Mouse (Mus musculus) heart, adult 2 months (tissue): ENCODE measurements around the gene Car1. TPM values are rescaled to one million over a fixed set of nuclear protein-coding genes. Genes with fewer than 3 reads are reported as not detected.
"Not testable (repeated sequence)": the region's sequence is repeated elsewhere in the genome, so short reads cannot be mapped to it uniquely, and the experiment has no call there.

Experiments used
- DNase-seq, 2 experiments: peaks; one replicate each; pipeline ENCODE4 v3.0.0; 2021
- H3K27ac ChIP-seq: fragments of 200-600 bp; 2 replicates; pipeline ENCODE4 v1.8.1; 2022
- H3K27me3 ChIP-seq: fragments of 200-500 bp; 2 replicates; pipeline ENCODE4 v1.6.1; 2012; ENCODE audit warnings: mild to moderate bottlenecking, low read length, inconsistent platforms, mixed read lengths; ENCODE audit not compliant: control insufficient read depth, insufficient read depth
- H3K36me3 ChIP-seq: fragments of 200-500 bp; 2 replicates; pipeline ENCODE4 v1.6.1; 2012; ENCODE audit warnings: low read length, inconsistent platforms; ENCODE audit not compliant: control insufficient read depth, insufficient read depth
- H3K4me1 ChIP-seq: fragments of 200-500 bp; 2 replicates; pipeline ENCODE4 v1.6.1; 2011; ENCODE audit warnings: low read length; ENCODE audit not compliant: control insufficient read depth, insufficient read depth
- H3K4me3 ChIP-seq: fragments of 200-600 bp; 2 replicates; pipeline ENCODE4 v1.8.1; 2022
- H3K79me2 ChIP-seq: fragments of 200-500 bp; replicated peaks from 2 replicates; pipeline ENCODE4 v1.6.1; 2012; ENCODE audit warnings: mild to moderate bottlenecking, inconsistent platforms, low read length, moderate library complexity, mixed read lengths; ENCODE audit not compliant: control insufficient read depth, insufficient read depth
- H3K9ac ChIP-seq: fragments of 200-500 bp; 2 replicates; pipeline ENCODE4 v1.6.1; 2012; ENCODE audit warnings: low read depth, mild to moderate bottlenecking, control low read depth, inconsistent platforms, low read length, mixed read lengths
- CTCF ChIP-seq: fragments of 200-600 bp; IDR thresholded peaks from 2 replicates; pipeline ENCODE4 v1.8.1; 2022; ENCODE audit warnings: antibody characterized with exemption, mild to moderate bottlenecking, moderate library complexity
- EP300 ChIP-seq: fragments of 200-500 bp; IDR thresholded peaks from 2 replicates; pipeline ENCODE4 v1.6.1; 2011; ENCODE audit warnings: low read depth, low read length, control low read depth; ENCODE audit not compliant: insufficient read depth
- POLR2A ChIP-seq: fragments of 200-500 bp; IDR thresholded peaks from 2 replicates; pipeline ENCODE4 v1.6.1; 2011; ENCODE audit warnings: mild to moderate bottlenecking, low read depth, low read length, control low read depth; ENCODE audit not compliant: insufficient read depth
- WGBS: fragments of 180-500 bp; shearing (Covaris S2); methylation state at CpG from one replicate; pipeline ENCODE4 v1.1.7; 2018; 5-methylcytosine and 5-hydroxymethylcytosine counted together
- intact Hi-C: fragments of 180-260 bp; cut with DNase I; formaldehyde crosslinking; loops from one replicate; pipeline ENCODE4 v1.15.1; 2025
- polyA plus RNA-seq: library from polyadenylated mRNA; depleted of rRNA; stranded (reverse); fragments of >200 nt; gene quantifications from 2 replicates; pipeline ENCODE4 v1.2.3, GENCODE M21; 2012; rRNA removed
- total RNA-seq, 2 experiments: library from RNA; stranded (reverse); gene quantifications; 2 replicates each; pipeline ENCODE4 v1.2.3; 2021

Gene Car1
- total and polyA plus RNA-seq, 3 experiments, result 0.23 TPM; not detected in 2

DNA sequence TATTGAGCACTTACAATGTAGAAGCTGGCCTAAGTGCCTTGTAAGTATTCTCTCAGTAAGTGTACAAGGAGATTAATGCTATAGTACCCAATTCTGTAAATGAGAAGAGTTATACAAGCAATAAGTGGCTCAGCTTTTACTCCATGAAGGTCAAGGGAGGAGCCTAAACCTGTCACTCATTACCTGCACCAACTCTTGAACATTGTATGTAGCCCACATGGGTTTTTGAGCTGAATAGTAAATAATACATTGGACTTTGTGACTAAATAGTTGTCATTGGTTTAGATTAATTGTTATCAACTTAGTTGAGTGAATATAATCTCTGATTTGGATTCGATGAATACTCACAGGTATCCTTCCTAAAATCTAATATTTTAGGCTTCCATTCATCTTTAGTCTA is 35.7 kb downstream of the Car1 start:
- not testable (repeated sequence) for H3K79me2 ChIP-seq, H3K9ac ChIP-seq, H3K4me3 ChIP-seq, H3K4me1 ChIP-seq, H3K27me3 ChIP-seq, DNase-seq, H3K27ac ChIP-seq, H3K36me3 ChIP-seq
- intact Hi-C loops, result loop anchor here (5.0 kb wide), 1 partner anchor 45 kb away; no protein-coding TSS in a partner anchor
- 86% methylated on average over 1 of the region's 1 CpGs for WGBS

DNA sequence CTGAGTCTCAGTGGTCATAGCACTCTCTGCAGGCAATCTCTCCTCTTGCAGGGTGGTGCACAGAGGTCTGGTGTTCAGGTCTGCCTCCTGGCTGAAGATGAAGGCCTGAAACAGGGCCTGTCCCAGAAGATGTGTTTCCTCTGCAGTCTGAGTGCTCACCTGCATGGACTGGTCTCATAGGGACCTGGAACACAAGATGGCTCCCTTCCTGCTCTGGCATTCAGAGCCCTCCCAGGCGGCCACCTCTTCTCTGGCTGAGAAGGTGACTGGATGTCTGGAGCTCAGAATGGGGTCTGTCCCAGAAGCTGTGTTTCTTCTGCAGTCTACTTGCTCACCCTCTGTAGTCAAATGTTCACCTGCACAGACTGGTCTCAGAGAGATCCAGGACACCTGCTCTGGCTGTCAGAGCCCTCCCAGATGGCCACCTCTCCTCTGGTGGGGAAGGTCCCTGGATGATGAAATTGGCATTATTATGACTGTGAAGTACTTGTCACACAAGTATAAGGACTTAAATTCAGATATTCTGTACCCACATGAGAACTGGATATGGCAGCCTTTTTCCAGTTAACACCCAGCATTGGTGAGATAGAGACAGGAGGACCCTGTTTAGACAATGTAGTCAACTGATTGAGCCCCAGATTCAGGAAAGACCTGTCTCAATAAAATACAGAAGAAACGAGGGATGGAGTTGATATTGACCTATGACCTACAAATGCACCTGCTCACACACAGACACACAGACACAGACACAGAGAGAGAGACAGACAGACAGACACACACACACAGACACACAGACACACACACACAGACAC is 43.2 kb downstream of the Car1 start:
- no peak overlapping the region for H3K4me3 ChIP-seq
- no peak for DNase-seq
- H3K9ac ChIP-seq, result no peak overlapping the region
- 51% methylated on average over 2 of the region's 2 CpGs for WGBS
- intact Hi-C loops, result no loop called here
- TF ChIP-seq EP300 (no peak), POLR2A (no peak), CTCF (no peak)
- no peak overlapping the region for H3K27ac ChIP-seq
- H3K4me1 ChIP-seq, result no peaks in the 10 kb centered on the region
- H3K79me2 ChIP-seq, result no peaks in the 10 kb centered on the region
- H3K27me3 ChIP-seq, result no peaks in the 10 kb centered on the region
- no peaks in the 10 kb centered on the region for H3K36me3 ChIP-seq

DNA sequence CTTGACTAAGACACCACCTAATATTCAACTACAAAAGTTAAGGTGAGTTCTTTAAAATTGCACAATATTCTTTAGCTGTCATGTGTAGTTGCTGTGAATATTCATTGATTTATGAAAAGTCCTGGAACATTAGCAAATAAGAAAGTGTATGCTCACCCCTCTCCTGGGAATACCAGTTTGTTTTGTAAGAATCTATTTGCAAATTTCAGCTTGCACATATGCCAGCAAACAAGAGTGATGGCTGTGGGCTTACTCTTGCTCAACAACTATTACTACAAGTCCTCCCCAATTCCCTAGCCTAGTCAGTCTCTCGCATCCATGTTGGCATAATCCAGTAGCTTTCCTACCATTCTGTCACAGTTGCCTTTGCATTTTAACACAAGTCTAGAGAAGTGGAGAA is 52.5 kb downstream of the Car1 start:
- Histone ChIP-seq H3K4me1 (no peaks in the 10 kb centered on the region), H3K27ac (no peak overlapping the region), H3K36me3 (no peaks in the 10 kb centered on the region), H3K27me3 (no peaks in the 10 kb centered on the region), H3K79me2 (no peaks in the 10 kb centered on the region), H3K4me3 (no peak overlapping the region), H3K9ac (no peak overlapping the region)
- DNase-seq, result no peak
- TF ChIP-seq EP300, result no peak
- intact Hi-C loops, result no loop called here
- WGBS, result 80% methylated on average over 1 of the region's 1 CpGs

DNA sequence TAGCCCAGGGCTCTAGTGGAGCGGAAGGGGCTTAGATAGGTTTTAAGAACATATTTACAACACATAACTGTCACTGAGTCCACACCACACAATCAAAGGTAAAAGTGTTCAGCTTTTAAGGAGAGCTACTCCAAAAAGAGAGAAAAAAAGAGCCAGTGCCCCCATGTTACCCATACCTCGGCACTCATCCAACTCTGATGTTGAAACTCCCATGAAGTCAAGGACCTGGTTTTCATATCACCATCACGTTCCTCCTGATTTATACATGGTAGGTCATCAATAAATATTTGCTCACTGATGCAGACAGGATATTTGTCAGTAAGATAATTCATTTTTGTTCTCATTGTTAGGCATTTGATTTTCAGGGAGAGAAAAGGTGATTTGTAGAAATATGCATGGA is 62.1 kb downstream of the Car1 start:
- no peaks in the 10 kb centered on the region for H3K27me3 ChIP-seq
- intact Hi-C loops, result no loop called here
- H3K4me1 ChIP-seq, result no peaks in the 10 kb centered on the region
- H3K9ac ChIP-seq, result no peak overlapping the region
- H3K36me3 ChIP-seq, result no peaks in the 10 kb centered on the region
- 73% methylated on average over 3 of the region's 3 CpGs for WGBS
- H3K27ac ChIP-seq, result no peak overlapping the region
- H3K79me2 ChIP-seq, result no peaks in the 10 kb centered on the region
- TF ChIP-seq POLR2A (no peak), CTCF (no peak), EP300 (no peak)
- DNase-seq, result no peak
- H3K4me3 ChIP-seq, result no peak overlapping the region

DNA sequence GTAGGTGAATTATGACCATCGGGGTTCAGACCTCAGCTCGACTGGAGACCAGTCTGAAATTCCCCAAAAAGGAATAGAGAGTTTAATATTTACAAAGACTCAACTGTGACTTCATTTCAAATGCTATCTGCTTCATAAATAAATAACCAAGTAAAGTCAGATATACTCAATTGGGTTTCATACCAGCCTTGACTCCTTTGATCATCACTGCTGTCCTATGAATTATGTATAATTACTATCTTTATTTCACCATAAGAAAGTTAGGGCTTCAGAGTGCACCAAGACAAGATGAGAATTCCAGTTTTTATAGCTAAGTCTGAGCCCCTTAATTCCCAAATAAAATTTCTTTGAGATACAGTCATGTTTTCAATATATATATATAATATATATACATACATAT is 69.9 kb downstream of the Car1 start:
- H3K27ac ChIP-seq, result no peak overlapping the region
- H3K27me3 ChIP-seq, result no peaks in the 10 kb centered on the region
- intact Hi-C loops, result no loop called here
- H3K36me3 ChIP-seq, result no peaks in the 10 kb centered on the region
- no peak overlapping the region for H3K4me3 ChIP-seq
- DNase-seq, result no peak
- 79% methylated on average over 2 of the region's 2 CpGs for WGBS
- TF ChIP-seq CTCF (no peak), EP300 (no peak), POLR2A (no peak)
- no peaks in the 10 kb centered on the region for H3K4me1 ChIP-seq
- no peaks in the 10 kb centered on the region for H3K79me2 ChIP-seq
- H3K9ac ChIP-seq, result no peak overlapping the region

DNA sequence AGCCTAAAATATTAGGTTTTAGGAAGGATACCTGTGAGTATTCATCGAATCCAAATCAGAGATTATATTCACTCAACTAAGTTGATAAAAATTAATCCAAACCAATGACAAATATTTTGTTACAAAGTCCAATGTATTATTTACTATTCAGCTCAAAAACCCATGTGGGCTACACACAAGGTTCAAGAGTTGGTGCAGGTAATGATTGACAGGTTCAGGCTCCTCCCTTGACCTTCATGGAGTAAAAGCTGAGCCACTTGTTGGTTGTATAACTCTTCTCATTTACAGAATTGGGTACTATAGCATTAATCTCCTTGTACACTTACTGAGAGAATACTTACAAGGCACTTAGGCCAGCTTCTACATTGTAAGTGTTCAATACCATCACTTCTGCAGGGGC is 80.7 kb downstream of the Car1 start:
- WGBS, result 79% methylated on average over 1 of the region's 1 CpGs
- H3K27ac ChIP-seq, H3K4me1 ChIP-seq, H3K27me3 ChIP-seq, H3K36me3 ChIP-seq, H3K4me3 ChIP-seq, H3K9ac ChIP-seq, DNase-seq, H3K79me2 ChIP-seq: not testable (repeated sequence)
- intact Hi-C loops, result loop anchor here (5.0 kb wide), 1 partner anchor 45 kb away; no protein-coding TSS in a partner anchor

DNA sequence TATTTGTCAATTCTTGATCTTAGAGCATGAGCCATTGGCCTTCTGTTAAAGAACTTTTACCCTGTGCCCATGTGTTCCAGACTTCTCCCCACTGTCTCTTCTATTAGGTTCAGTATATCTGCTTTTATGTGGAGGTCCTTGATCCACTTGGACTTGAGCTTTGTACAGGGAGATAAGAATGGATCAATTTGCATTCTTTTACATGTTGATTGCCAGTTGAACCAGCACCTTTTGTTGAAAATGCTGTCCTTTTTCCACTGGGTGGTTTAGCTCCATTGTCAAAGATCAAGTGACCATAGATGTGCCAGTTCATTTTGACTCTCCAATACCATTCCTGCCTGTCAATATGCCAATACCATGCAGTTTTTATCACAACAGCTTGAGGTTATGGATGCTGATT is 82.7 kb downstream of the Car1 start:
- H3K36me3 ChIP-seq, H3K27me3 ChIP-seq, H3K9ac ChIP-seq, H3K4me3 ChIP-seq, H3K79me2 ChIP-seq, DNase-seq, H3K4me1 ChIP-seq, H3K27ac ChIP-seq: not testable (repeated sequence)
- intact Hi-C loops, result loop anchor here (5.0 kb wide), 1 partner anchor 47 kb away; no protein-coding TSS in a partner anchor

Other genes starting within 250 kb of the Car1 start
- gene 1810022K09Rik, start 197.1 kb downstream of the Car1 start, total RNA-seq, result 10 to 100 TPM; 68.2 to 73.0 TPM
- 7.6 and 16.8 TPM in 2 replicates for gene 1810022K09Rik, start 197.1 kb downstream of the Car1 start, polyA plus RNA-seq
- gene Car13, start 166.6 kb downstream of the Car1 start, total RNA-seq, result under 1 TPM; 0.68 to 0.84 TPM
- 1.3 and 2.3 TPM in 2 replicates for gene Car13, start 166.6 kb downstream of the Car1 start, polyA plus RNA-seq
- gene Car3, start 55.1 kb upstream of the Car1 start, total RNA-seq, result 10 to 100 TPM; 34.4 to 82.7 TPM
- gene Car3, start 55.1 kb upstream of the Car1 start, polyA plus RNA-seq, result 114 and 259 TPM in 2 replicates
- 1 to 10 TPM; 6.8 to 7.8 TPM for gene Car2, start 77.9 kb upstream of the Car1 start, total RNA-seq
- gene Car2, start 77.9 kb upstream of the Car1 start, polyA plus RNA-seq, result 12.3 and 24.3 TPM in 2 replicates